Mouse (Mus musculus) MEL (cell line): ENCODE measurements around the gene Nt5c2. TPM values are rescaled to one million over a fixed set of nuclear protein-coding genes. Genes with fewer than 3 reads are reported as not detected.
A peak's percentile ranks its signal among the peaks of the same experiment; 100 is the strongest.

ENCODE experiments used
- DNase-seq: peaks from one replicate; pipeline ENCODE4 v3.0.0; 2011; ENCODE audit warnings: low read depth, low spot score
- H3K27ac ChIP-seq: 2 replicates; pipeline ENCODE4 v1.5.1; 2012; ENCODE audit warnings: low read depth, mild to moderate bottlenecking, control low read depth, low read length, moderate library complexity; ENCODE audit not compliant: control insufficient read depth
- H3K27me3 ChIP-seq, 2 experiments: fragments of 150-350 bp in 1 of 2; sonication (generic) in 1 of 2; 2 replicates each; pipeline ENCODE4 v1.6.1; 2012; ENCODE audit warnings: low read length in 2 of 2, mild to moderate bottlenecking in 2 of 2, improper control_type of control experiment in 1 of 2, moderate library complexity in 1 of 2; ENCODE audit not compliant: insufficient read depth in 2 of 2, control insufficient read depth in 1 of 2
- H3K36me3 ChIP-seq, 2 experiments: 2 replicates each; pipeline ENCODE4 v1.6.1; 2012 to 2014; ENCODE audit warnings: low read length in 2 of 2, improper control_type of control experiment in 1 of 2, inconsistent platforms in 1 of 2, mild to moderate bottlenecking in 1 of 2; ENCODE audit not compliant: insufficient read depth in 2 of 2, control insufficient read depth in 1 of 2
- H3K4me1 ChIP-seq, 2 experiments: fragments of 150-350 bp in 1 of 2; sonication (generic) in 1 of 2; 2 replicates each; pipeline ENCODE4 v1.6.1; 2012; ENCODE audit warnings: low read length in 2 of 2, improper control_type of control experiment in 1 of 2, mild to moderate bottlenecking in 1 of 2; ENCODE audit not compliant: insufficient read depth in 2 of 2, control insufficient read depth in 1 of 2
- H3K4me3 ChIP-seq, 2 experiments: fragments of 150-350 bp in 1 of 2; sonication (generic) in 1 of 2; 2 replicates each; pipeline ENCODE4 v1.5.1; 2012; ENCODE audit warnings: low read depth in 2 of 2, low read length in 2 of 2, mild to moderate bottlenecking in 2 of 2, moderate library complexity in 2 of 2, control low read depth in 1 of 2, improper control_type of control experiment in 1 of 2; ENCODE audit not compliant: control insufficient read depth in 1 of 2, insufficient read depth in 1 of 2
- H3K79me2 ChIP-seq: 2 replicates; pipeline ENCODE4 v1.6.1; 2012; ENCODE audit warnings: mild to moderate bottlenecking, low read length, moderate library complexity; ENCODE audit not compliant: control insufficient read depth, poor library complexity, insufficient read depth
- H3K9ac ChIP-seq: 2 replicates; pipeline ENCODE4 v1.6.1; 2012; ENCODE audit warnings: low read depth, mild to moderate bottlenecking, control low read depth, low read length, moderate library complexity; ENCODE audit not compliant: control insufficient read depth, poor library complexity, severe bottlenecking
- H3K9me3 ChIP-seq: fragments of 150-350 bp; sonication (generic); replicated peaks from 2 replicates; pipeline ENCODE4 v1.6.1; 2012; ENCODE audit warnings: mild to moderate bottlenecking, low read length, improper control_type of control experiment, moderate library complexity; ENCODE audit not compliant: insufficient read depth
- CHD2 ChIP-seq: IDR thresholded peaks from 2 replicates; pipeline ENCODE4 v1.6.1; 2011; ENCODE audit warnings: low read length, improper control_type of control experiment
- E2F4 ChIP-seq: IDR thresholded peaks from 2 replicates; pipeline ENCODE4 v1.6.1; 2011; ENCODE audit warnings: low read depth, low read length, improper control_type of control experiment, borderline replicate concordance
- ELF1 ChIP-seq: IDR thresholded peaks from 2 replicates; pipeline ENCODE4 v1.6.1; 2014; ENCODE audit warnings: low read depth, mild to moderate bottlenecking, inconsistent platforms, low read length, improper control_type of control experiment, moderate library complexity
- EP300 ChIP-seq, 2 experiments: IDR thresholded peaks; 2 replicates each; pipeline ENCODE4 v1.6.1; 2011; ENCODE audit warnings: improper control_type of control experiment in 2 of 2, low read length in 2 of 2, low read depth in 1 of 2, mild to moderate bottlenecking in 1 of 2
- GATA1 ChIP-seq: IDR thresholded peaks from 2 replicates; pipeline ENCODE4 v1.6.1; 2011; ENCODE audit warnings: low read depth, low read length, improper control_type of control experiment
- JUND ChIP-seq: IDR thresholded peaks from 2 replicates; pipeline ENCODE4 v1.6.1; 2011; ENCODE audit warnings: low read depth, mild to moderate bottlenecking, improper control_type of control experiment, low read length
- MAFK ChIP-seq: IDR thresholded peaks from 2 replicates; pipeline ENCODE4 v1.6.1; 2011; ENCODE audit warnings: low read depth, mild to moderate bottlenecking, low read length, improper control_type of control experiment, borderline replicate concordance
- NELFE ChIP-seq: IDR thresholded peaks from 2 replicates; pipeline ENCODE4 v1.6.1; 2011; ENCODE audit warnings: low read depth, low read length, improper control_type of control experiment
- POLR2AphosphoS2 ChIP-seq: IDR thresholded peaks from 2 replicates; pipeline ENCODE4 v1.6.1; 2011; ENCODE audit warnings: low read length, improper control_type of control experiment
- RAD21 ChIP-seq: IDR thresholded peaks from 2 replicates; pipeline ENCODE4 v1.6.1; 2011; ENCODE audit warnings: mild to moderate bottlenecking, low read depth, low read length, improper control_type of control experiment
- SMC3 ChIP-seq: IDR thresholded peaks from 2 replicates; pipeline ENCODE4 v1.6.1; 2011; ENCODE audit warnings: low read depth, low read length, improper control_type of control experiment
- TAL1 ChIP-seq: IDR thresholded peaks from 2 replicates; pipeline ENCODE4 v1.6.1; 2012; ENCODE audit warnings: mild to moderate bottlenecking, inconsistent platforms, low read length, moderate library complexity, mixed read lengths
- TCF12 ChIP-seq: IDR thresholded peaks from 2 replicates; pipeline ENCODE4 v1.6.1; 2014; ENCODE audit warnings: low read depth, mild to moderate bottlenecking, inconsistent platforms, low read length, improper control_type of control experiment, moderate library complexity
- USF2 ChIP-seq, 2 experiments: IDR thresholded peaks; 2 replicates each; pipeline ENCODE4 v1.6.1; 2011 to 2012; ENCODE audit warnings: improper control_type of control experiment in 2 of 2, low read length in 2 of 2, borderline replicate concordance in 1 of 2, inconsistent platforms in 1 of 2, low read depth in 1 of 2, mild to moderate bottlenecking in 1 of 2; ENCODE audit not compliant: insufficient read depth in 1 of 2
- ZKSCAN1 ChIP-seq: IDR thresholded peaks from 2 replicates; pipeline ENCODE4 v1.6.1; 2012; ENCODE audit warnings: low read depth, mild to moderate bottlenecking, inconsistent platforms, low read length, improper control_type of control experiment, moderate library complexity
- ZNF384 ChIP-seq: IDR thresholded peaks from 2 replicates; pipeline ENCODE4 v1.6.1; 2012; ENCODE audit warnings: low read depth, mild to moderate bottlenecking, inconsistent platforms, low read length, improper control_type of control experiment
- polyA plus RNA-seq, 2 experiments: library from polyadenylated mRNA; stranded (reverse) in 1 of 2; unstranded in 1 of 2; fragments of >175 nt in 1 of 2; fragments of >200 nt in 1 of 2; gene quantifications; 2 replicates each; pipeline versions ENCODE4 v1.2.1 to v1.2.4; 2012; ENCODE audit warnings: low replicate concordance in 2 of 2, low read depth in 1 of 2; ENCODE audit not compliant: insufficient read length in 2 of 2, insufficient read depth in 1 of 2, missing spikeins in 1 of 2
- total RNA-seq: library from RNA; depleted of rRNA; stranded (reverse); fragments of 300-350 nt; gene quantifications from 2 replicates; pipeline ENCODE4 v1.2.3, GENCODE M21; 2012

Gene Nt5c2
- total and polyA plus RNA-seq, 3 experiments = 64.6 to 455 (median 147) TPM

GRCm38 (mm10) chr19:46970121-46970729, 44.7 kb downstream of the Nt5c2 start:
- Histone ChIP-seq H3K27me3 (no peaks in the 10 kb centered on the region), H3K79me2 (no peaks in the 10 kb centered on the region), H3K36me3 (peaks cover 0 to 7% of the 10 kb centered on the region in 2 experiments; a peak in 2 of 4 replicates), H3K4me3 (no peak overlapping the region), H3K9ac (no peak overlapping the region), H3K9me3 (no peaks in the 10 kb centered on the region), H3K27ac (no peak overlapping the region), H3K4me1 (peaks cover 13% of the 10 kb centered on the region in 2 experiments)
- no peak for TF ChIP-seq CHD2
- TF ChIP-seq ZNF384 = no peak
- no peak for TF ChIP-seq TCF12
- no peak for TF ChIP-seq POLR2AphosphoS2
- TF ChIP-seq E2F4 = no peak
- DNase-seq = no peak

- H3K27me3 ChIP-seq = no peaks in the 10 kb centered on the region
- TF ChIP-seq TAL1 (no peak), CHD2 (no peak)
- H3K4me3 ChIP-seq = no peak overlapping the region
- no peak overlapping the region for H3K27ac ChIP-seq
- H3K4me1 ChIP-seq = peaks cover 13 to 16% of the 10 kb centered on the region in 2 experiments
- no peak overlapping the region for H3K9ac ChIP-seq
- H3K79me2 ChIP-seq = no peaks in the 10 kb centered on the region
- H3K9me3 ChIP-seq = no peaks in the 10 kb centered on the region
- H3K36me3 ChIP-seq = peaks cover 0 to 8% of the 10 kb centered on the region in 2 experiments; a peak in 2 of 4 replicates
- no peak for DNase-seq
Measured at GRCm38 (mm10) chr19:46969286-46969985, 45.5 kb downstream of the Nt5c2 start.

GRCm38 (mm10) chr19:46968833-46969232, 46.1 kb downstream of the Nt5c2 start:
- H3K36me3 ChIP-seq = peaks cover 0 to 12% of the 10 kb centered on the region in 2 experiments; a peak in 2 of 4 replicates
- TF ChIP-seq JUND (no peak), ZKSCAN1 (no peak), NELFE (0 out of 2 replicates have a peak, but pooled peaks have one; percentile 5), TAL1 (peak; percentile 69), CHD2 (no peak), USF2 (IDR thresholded peaks at IDR 0.05; ENCODE audit: borderline replicate concordance in 1 of 2, insufficient read depth in 1 of 2, low read depth in 1 of 2, low read length in 2 of 2) (no peak), RAD21 (no peak), ELF1 (peak; percentile 33; the same call in 1 of the 2 replicates), GATA1 (peak; percentile 36), EP300 (IDR thresholded peaks at IDR 0.05; ENCODE audit: low read depth in 1 of 2, low read length in 2 of 2) (peak in 1 of 2 experiments; percentile 50; a peak in 1 of 4 replicates), SMC3 (no peak), MAFK (no peak)
- no peak overlapping the region for H3K9ac ChIP-seq
- peaks cover 16 to 19% of the 10 kb centered on the region in 2 experiments for H3K4me1 ChIP-seq
- H3K4me3 ChIP-seq = no peak overlapping the region
- H3K9me3 ChIP-seq = no peaks in the 10 kb centered on the region
- peak; percentile 53 for DNase-seq
- H3K79me2 ChIP-seq = no peaks in the 10 kb centered on the region
- H3K27me3 ChIP-seq = no peaks in the 10 kb centered on the region
- peak overlapping the region; percentile 10; the same call in 1 of the 2 replicates for H3K27ac ChIP-seq
